Mouse (Mus musculus) R1 (cell line): ENCODE data around the gene Gm10447.
"Not testable (repeated sequence)": the region's sequence is repeated elsewhere in the genome, so short reads cannot be mapped to it uniquely, and the experiment has no call there.

Experiments used
- DNase-seq: peaks from one replicate; pipeline ENCODE4 v3.0.0-alpha.2; 2018; ENCODE audit warnings: low read depth, low spot score

Gm10447 gene

GRCm38 (mm10) chr11:53446183-53446582 lies 10.7 kb downstream of the Gm10447 start:
- no peak for DNase-seq

GRCm38 (mm10) chr11:53445562-53445961 lies 11.3 kb downstream of the Gm10447 start:
- DNase-seq: peak; percentile 36

DNA sequence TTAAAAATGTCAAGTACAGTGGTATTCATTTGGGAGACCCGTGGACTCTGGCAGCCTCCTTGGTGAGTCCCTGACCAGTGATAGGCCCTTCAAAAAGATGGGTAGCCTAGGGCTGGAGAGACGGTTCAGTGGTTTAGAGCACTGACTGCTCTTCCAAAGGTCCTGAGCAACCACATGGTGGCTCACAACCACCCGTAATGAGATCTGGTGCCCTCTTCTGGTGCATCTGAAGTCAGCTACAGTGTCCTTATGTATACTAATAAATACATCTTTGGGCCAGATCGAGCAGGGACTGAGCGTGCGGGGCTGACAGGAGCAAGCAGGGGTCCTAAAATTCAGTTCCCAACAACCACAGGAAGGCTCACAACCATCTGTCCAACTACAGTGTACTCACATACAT lies 13.0 kb downstream of the Gm10447 start:
- peak; percentile 54 for DNase-seq

GRCm38 (mm10) chr11:53441921-53442320 lies 15.0 kb downstream of the Gm10447 start:
- DNase-seq: no peak

- DNase-seq: no peak
Observed at GRCm38 (mm10) chr11:53436338-53436737, 20.6 kb downstream of the Gm10447 start.

GRCm38 (mm10) chr11:53435504-53435903 lies 21.4 kb downstream of the Gm10447 start:
- DNase-seq: peak; percentile 54

DNA sequence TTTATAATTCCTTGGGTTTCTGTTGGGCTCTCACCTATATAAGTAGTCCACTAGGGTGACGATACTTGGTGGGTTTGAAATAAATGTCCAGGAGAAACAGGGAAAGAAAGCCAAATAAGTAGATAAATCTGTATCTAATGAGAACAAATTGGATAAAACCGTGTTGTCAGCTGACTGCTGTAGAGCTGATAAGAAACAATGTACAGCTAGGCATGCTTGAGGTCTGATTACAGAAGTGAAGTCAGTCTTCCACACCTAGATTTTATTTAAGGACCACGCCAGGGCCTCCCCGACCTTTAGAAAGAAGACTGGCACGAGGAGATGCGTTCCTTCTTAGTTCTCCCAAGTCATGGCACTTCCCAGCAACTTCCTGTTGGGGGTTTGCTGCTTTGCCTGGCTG lies 23.9 kb downstream of the Gm10447 start:
- DNase-seq: no peak

- no peak for DNase-seq
Observed at GRCm38 (mm10) chr11:53431347-53432056, 25.4 kb downstream of the Gm10447 start.

DNA sequence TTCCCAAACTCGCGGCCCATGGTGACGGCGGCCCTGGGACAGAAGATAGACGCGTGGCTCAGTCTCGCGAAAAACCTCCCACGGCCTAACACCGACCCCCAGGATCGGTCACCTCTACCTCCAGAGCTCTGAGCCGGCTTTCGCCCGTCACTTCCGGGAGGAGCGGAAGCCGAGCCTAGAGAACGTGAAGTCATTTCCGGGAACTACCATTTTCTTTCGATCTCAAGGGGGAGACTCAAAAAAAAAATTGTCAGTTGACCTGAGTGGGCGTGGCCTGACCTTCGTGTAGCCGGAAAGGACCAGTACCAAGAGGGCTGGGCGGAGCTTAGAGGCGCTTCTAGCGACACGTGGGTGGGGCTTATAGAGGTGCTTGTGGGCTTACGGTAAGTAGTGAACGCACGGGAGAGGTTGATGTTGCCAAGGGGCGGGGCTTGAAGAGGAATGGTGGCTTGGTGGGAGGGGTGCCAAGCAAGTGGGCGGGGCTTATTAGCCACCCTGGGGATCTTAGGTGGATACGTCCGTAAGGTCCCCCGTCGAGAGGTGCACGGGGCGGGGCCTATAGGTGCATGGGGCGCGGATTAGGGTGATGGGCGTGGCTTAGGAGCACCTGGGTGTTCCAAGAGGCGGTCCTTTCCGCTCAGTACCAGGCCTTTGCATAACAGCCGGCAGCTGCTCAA lies 26.1 kb downstream of the Gm10447 start, which contains the start of the genes Uqcrq and Gdf9:
Gene Uqcrq, minus strand, starts transcription at position 162 of the 677 bp plus-strand sequence.
Gene Gdf9, plus strand, starts transcription at position 354 of the 677 bp plus-strand sequence.
- DNase-seq: peak; percentile 100

DNA sequence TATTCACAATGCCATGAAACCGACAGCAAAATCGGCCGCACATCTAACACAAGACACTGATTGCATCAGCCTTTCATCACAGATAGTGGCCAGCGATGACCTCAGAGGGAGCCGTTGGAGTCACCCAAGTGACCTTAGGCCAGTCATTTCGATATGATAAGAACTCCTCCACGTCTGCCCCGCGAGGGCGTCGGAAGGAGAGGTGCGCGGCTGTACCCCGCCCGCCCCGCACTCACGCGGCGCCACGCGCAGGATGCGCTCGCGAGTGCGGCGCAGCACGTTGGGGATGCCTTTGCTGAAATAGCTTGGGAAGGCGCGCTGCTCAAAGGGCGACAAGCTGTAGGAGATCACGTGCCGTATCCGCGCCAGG lies 26.6 kb downstream of the Gm10447 start:
- no peak for DNase-seq

DNA sequence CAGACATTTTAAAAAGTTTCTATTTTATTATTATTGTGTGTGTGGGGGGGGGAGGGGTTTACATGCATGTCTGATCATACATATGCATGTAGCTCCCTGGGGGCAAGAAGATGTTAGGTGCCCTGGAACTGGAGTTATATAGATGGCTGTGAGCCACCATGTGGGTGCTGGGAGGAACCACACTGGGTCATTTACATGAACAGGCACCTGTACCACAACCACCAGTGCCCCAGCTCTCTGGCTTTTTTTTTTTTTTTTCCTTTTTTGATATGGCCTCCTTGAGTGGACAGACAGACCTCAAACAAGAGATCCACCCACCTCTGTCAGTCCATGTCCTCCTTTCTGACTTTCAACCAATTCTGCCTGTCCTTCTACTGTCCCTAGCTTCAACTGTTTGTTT lies 27.7 kb downstream of the Gm10447 start:
- no peak for DNase-seq

DNA sequence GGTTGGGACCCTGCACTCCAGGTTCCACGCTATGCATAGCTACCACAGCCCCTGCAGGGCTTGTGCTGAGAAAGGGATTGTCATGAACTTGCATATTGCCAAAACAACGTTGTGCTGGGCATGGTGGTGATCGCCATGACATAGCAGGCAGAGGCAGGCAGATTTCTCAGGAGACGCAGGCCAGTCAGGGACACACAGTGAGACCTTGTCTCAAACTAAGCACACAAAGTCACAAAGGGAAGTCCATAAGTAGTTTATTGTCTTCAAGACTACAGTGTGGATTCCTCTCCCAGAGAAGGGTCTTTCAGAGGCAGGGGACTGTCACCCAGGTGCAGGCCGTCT lies 28.2 kb downstream of the Gm10447 start:
- no peak for DNase-seq

DNA sequence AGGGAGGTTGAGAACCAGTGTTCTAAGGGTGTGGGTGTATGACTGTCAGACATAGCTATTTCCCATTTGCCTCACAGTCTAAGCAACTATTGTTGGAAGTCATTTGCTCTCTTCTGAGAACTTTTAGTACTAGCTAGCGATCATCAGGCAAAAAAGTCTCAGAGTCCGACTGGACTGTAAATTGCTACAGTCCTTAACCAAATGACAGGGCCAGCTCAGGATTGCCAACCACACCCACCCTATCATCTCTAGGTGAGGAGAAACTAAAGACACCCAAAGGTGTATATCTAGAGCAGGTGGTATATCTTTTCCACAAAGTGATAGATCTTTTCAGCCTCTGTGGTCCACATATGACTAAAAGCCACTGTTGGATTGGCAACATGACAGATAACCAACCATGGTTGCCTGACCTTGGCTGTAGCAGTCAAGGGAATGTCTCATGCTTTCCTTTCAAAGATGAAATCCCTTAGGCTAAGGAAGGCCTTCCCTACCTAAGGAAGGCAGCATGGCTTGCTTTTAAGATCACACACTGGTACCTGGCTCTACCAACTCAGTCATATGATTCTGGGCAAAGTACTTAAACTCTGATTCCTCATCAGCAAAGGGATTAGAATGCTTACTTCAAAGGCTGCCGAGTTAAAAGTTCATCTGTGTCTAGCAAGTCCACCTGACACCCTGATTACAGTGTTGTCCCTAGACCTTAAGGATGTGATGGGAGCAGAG lies 28.8 kb downstream of the Gm10447 start:
- no peak for DNase-seq

GRCm38 (mm10) chr11:53426914-53427313 lies 30.0 kb downstream of the Gm10447 start:
- not testable (repeated sequence) for DNase-seq

GRCm38 (mm10) chr11:53425711-53426255 lies 31.1 kb downstream of the Gm10447 start:
- DNase-seq: no peak

GRCm38 (mm10) chr11:53425251-53425650 lies 31.7 kb downstream of the Gm10447 start:
- no peak for DNase-seq

GRCm38 (mm10) chr11:53424826-53425225 lies 32.1 kb downstream of the Gm10447 start:
- DNase-seq: no peak

DNA sequence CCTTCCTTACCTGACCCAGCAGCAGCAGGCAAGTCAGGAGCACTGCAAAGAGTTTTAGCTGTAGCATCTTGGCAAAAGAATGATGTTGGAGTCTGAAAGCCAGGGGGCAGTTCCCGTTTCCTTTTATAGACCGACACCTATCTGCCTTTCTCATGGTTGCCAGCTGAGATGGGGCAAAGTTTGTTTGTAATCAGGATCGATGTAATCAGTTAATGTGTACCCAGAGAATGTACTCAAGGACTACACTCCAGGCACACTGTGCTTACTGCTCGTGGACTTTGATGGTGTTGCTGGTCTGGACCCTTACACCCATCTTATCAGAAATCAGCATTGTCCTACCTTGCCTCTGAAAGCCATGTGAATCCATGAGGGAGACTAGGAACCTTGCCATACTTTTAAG lies 33.9 kb downstream of the Gm10447 start, which contains the start of gene Leap2:
Gene Leap2, minus strand, starts transcription at position 135 of the 400 bp plus-strand sequence.
- DNase-seq: no peak

DNA sequence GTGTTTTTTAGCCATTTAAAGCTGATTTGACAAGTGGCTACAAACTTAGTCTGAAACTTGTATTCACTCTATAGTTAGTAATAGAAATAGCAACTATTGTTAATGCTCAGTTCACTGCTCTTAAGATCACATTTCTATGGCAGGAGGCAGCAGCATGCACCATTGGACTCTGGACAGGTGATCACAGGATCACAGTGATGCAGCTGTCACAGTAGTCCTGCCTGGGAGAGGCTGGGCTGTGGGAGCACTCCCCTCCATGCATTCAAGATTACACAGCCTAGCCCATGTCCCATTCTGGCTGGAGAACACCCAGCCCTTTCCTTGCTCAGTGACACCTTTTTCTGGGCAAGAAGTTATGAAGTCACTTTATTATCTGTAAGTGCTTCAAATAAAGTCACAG lies 38.9 kb downstream of the Gm10447 start:
- no peak for DNase-seq

- no peak for DNase-seq
Observed at GRCm38 (mm10) chr11:53413871-53414270, 43.0 kb downstream of the Gm10447 start.

DNA sequence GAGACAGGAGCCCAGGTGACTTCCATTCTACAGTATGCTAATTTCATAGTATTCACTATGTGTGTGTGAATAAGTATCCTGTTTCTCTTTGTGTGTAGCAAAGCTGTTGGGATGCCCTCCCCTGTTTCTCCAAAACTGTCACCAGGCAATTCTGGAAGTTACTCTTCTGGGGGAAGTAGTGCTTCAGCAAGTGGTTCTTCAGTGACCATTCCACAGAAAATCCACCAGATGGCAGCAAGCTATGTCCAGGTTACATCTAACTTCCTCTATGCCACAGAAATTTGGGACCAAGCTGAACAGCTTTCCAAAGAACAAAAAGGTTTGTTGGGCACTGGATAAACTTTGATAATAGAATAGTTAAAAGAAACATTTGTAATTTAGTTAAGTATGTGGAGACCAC lies 45.2 kb downstream of the Gm10447 start:
- peak; percentile 55 for DNase-seq
